Mouse (Mus musculus) layer of hippocampus, postnatal 36 days (tissue): ENCODE data around the gene Sag. TPM values are rescaled to one million over a fixed set of nuclear protein-coding genes. Genes with fewer than 3 reads are reported as not detected.
A peak's percentile ranks its signal among the peaks of the same experiment; 100 is the strongest.

Source experiments
- DNase-seq, 2 experiments: peaks; one replicate each; pipeline ENCODE4 v3.0.0; 2022
- total RNA-seq, 2 experiments: library from RNA; stranded (reverse); gene quantifications; 2 replicates each; pipeline ENCODE4 v1.2.3; 2021

The Sag gene
- total RNA-seq, 2 experiments from 2014 or later, result 2.2 to 3.5 TPM

GRCm38 (mm10) chr1:87854411-87854810 is 50.9 kb downstream of the Sag start:
- no peak for DNase-seq

GRCm38 (mm10) chr1:87854851-87855251 is 51.4 kb downstream of the Sag start:
- DNase-seq, result no peak

- no peak for DNase-seq
These were observed 52.0 kb downstream of the Sag start for GRCm38 (mm10) chr1:87855522-87855921.

- DNase-seq, result no peak
These were observed 53.3 kb downstream of the Sag start for GRCm38 (mm10) chr1:87856823-87857222.

DNA sequence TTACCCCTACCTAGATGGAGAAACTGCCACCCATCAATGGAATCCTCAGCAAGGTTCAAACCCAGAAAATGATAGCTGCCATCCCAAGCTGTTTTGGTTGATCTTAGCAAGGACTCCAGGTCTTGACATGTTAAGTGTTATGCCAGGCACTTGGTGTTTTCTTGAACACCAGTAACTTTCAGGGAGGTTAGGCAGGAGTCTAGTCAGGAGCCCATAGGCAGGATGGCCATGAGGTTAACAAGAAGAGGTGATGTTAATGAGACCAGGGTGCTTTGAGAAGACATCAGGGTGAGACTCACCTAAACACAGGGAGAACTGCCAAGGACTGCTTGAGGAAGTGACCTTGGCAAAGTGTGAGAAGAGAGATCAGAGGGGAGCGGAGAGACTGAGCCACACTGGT is 54.6 kb downstream of the Sag start:
- DNase-seq, result no peak

- no peak for DNase-seq
These were observed 55.0 kb downstream of the Sag start for GRCm38 (mm10) chr1:87858529-87858928.

DNA sequence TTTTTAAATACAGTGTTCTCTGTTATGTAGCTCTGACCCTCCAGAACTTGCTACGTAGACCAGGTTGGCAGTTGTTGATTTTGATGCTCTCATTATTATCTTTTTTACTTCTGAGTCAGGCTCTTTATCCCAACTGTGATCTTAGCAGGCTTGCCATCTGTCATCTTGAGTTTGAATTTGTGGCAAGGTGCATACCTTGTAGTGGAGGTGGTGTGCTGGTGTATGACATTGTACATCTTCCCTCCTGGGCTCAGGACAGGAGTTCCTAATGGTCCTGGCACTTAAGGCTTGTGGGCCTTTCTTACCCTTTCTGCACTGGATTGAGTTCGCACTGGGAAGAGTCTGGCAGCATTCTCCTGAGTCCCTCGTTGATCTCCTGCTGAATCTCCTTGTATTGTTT is 60.1 kb downstream of the Sag start:
- DNase-seq, result no peak

- no peak for DNase-seq
These were observed 61.4 kb downstream of the Sag start for GRCm38 (mm10) chr1:87864889-87865288.

- DNase-seq, result no peak
These were observed 63.2 kb downstream of the Sag start for GRCm38 (mm10) chr1:87866672-87867071.

- no peak for DNase-seq
These were observed 68.1 kb downstream of the Sag start for GRCm38 (mm10) chr1:87871546-87871945.

DNA sequence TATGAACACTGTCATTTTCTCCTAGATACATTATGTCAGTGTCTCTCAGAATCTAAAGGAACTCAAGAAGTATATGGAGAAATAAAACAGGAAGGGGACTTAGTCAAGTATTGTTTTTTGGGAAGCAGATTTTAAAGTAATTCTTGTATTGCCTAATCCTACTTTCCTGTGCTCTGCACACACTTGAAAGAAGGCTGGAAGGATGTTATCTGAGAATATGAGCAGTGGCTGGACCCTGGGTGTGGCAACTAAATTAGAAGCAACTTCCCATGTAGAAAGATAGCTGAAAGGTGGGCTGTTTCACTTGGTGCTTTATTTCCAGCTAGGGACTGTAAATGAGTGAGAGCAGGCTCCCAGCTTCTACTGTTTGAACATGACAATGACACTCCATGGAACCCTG is 69.6 kb downstream of the Sag start:
- no peak for DNase-seq

- DNase-seq, result no peak
These were observed 72.6 kb downstream of the Sag start for GRCm38 (mm10) chr1:87876065-87876464.

- no peak for DNase-seq
These were observed 74.2 kb downstream of the Sag start for GRCm38 (mm10) chr1:87877552-87878283.

- DNase-seq, result no peak
These were observed 75.6 kb downstream of the Sag start for GRCm38 (mm10) chr1:87879034-87879433.

- peak; percentile 77 to 80 for DNase-seq
These were observed 76.2 kb downstream of the Sag start for GRCm38 (mm10) chr1:87879494-87880325.

DNA sequence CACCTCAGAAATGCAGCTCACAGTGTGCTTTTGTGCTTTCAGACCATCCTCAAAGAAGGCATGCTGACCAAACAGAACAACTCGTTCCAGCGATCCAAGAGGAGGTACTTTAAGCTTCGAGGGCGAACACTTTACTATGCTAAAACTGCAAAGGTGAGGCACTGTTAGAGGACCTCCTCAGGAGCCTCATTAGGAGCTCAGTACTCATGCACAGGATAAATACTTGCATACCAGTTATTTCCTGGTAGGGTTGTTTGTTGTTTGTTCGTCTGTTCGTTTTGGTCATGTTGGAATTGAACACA is 76.8 kb downstream of the Sag start:
- DNase-seq, result no peak

GRCm38 (mm10) chr1:87880856-87881255 is 77.4 kb downstream of the Sag start:
- DNase-seq, result no peak

GRCm38 (mm10) chr1:87881726-87882125 is 78.2 kb downstream of the Sag start:
- DNase-seq, result no peak

GRCm38 (mm10) chr1:87882554-87882953 is 79.1 kb downstream of the Sag start:
- DNase-seq, result no peak

GRCm38 (mm10) chr1:87890960-87891359 is 87.5 kb downstream of the Sag start:
- no peak for DNase-seq

- no peak for DNase-seq
These were observed 88.2 kb downstream of the Sag start for GRCm38 (mm10) chr1:87891634-87892033.

DNA sequence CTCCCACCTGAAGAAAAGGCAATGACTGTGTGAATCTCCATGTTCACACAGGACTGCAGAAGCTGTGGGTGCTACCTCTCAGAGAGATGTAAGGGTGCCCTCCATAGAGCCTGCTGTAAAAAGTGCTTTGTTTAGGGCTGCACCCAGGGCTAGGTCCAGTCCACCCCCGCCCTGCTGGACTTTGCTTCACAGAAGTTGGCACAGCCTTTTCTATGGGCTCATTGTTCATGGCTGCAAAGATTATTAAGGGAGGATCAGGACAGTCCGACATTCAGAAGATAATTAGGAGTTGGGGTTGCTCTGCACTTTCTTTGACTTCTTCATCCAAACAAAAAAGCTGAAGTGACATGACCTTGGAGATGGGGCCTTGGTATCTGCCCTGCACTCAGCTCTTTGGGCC is 89.0 kb downstream of the Sag start:
- no peak for DNase-seq

DNA sequence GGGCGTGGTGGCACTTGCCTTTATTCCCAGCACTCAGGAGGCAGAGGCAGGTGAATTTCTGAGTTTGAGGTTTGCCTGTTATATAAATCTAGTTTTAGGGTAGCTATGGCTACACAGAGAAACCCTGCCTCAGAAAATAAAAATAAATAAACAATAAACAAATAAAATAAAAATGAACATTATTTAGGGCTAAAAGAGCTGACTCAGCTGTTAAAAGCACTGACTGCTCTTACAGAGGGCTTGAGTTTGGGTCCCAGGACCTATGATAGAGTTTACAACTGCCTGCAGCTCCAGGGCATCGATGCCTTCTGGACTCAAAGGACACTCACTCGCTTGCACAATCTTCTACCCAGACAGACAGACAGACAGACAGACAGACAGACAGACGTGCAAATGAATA is 89.9 kb downstream of the Sag start:
- DNase-seq, result no peak
